Mouse (Mus musculus) testis, postnatal 14 days (tissue): ENCODE measurements around the gene Wnt10a.
"Not testable (repeated sequence)": the region's sequence is repeated elsewhere in the genome, so short reads cannot be mapped to it uniquely, and the experiment has no call there.

ENCODE experiments used
- DNase-seq: peaks from one replicate; pipeline ENCODE4 v3.0.0; 2021; ENCODE audit warnings: low spot score

Gene Wnt10a

GRCm38 (mm10) chr1:74814931-74815647 is 23.8 kb downstream of the Wnt10a start:
- DNase-seq: no peak

GRCm38 (mm10) chr1:74815965-74816364 is 24.6 kb downstream of the Wnt10a start:
- DNase-seq: not testable (repeated sequence)

- DNase-seq: peak; percentile 93
These were observed 25.4 kb downstream of the Wnt10a start for GRCm38 (mm10) chr1:74816612-74817199.

GRCm38 (mm10) chr1:74817219-74817618 is 25.9 kb downstream of the Wnt10a start:
- DNase-seq: no peak

- no peak for DNase-seq
These were observed 27.2 kb downstream of the Wnt10a start for GRCm38 (mm10) chr1:74818509-74818908.

- DNase-seq: not testable (repeated sequence)
These were observed 32.3 kb downstream of the Wnt10a start for GRCm38 (mm10) chr1:74823598-74823997.

GRCm38 (mm10) chr1:74824518-74825302 is 33.4 kb downstream of the Wnt10a start:
- peak; percentile 47 for DNase-seq

GRCm38 (mm10) chr1:74830061-74830460 is 38.7 kb downstream of the Wnt10a start:
- no peak for DNase-seq

- no peak for DNase-seq
These were observed 41.9 kb downstream of the Wnt10a start for GRCm38 (mm10) chr1:74833255-74833654.

GRCm38 (mm10) chr1:74843090-74843489 is 51.8 kb downstream of the Wnt10a start:
- DNase-seq: no peak

GRCm38 (mm10) chr1:74846341-74846740 is 55.0 kb downstream of the Wnt10a start:
- no peak for DNase-seq

GRCm38 (mm10) chr1:74848946-74849345 is 57.6 kb downstream of the Wnt10a start:
- DNase-seq: no peak

GRCm38 (mm10) chr1:74850251-74850650 is 58.9 kb downstream of the Wnt10a start:
- DNase-seq: no peak

GRCm38 (mm10) chr1:74851001-74851775 is 59.9 kb downstream of the Wnt10a start:
- DNase-seq: no peak
